Mouse (Mus musculus) layer of hippocampus, adult 18-20 months (tissue): ENCODE data around the gene Eva1c. TPM values are rescaled to one million over a fixed set of nuclear protein-coding genes. Genes with fewer than 3 reads are reported as not detected.

Experiments
- DNase-seq, 2 experiments: peaks; one replicate each; pipeline ENCODE4 v3.0.0; 2022; ENCODE audit warnings: low spot score in 2 of 2
- total RNA-seq, 2 experiments: library from RNA; stranded (reverse); gene quantifications; 2 replicates each; pipeline ENCODE4 v1.2.3; 2021

Gene Eva1c
- total RNA-seq, 2 experiments from 2014 or later = 2.8 to 3.0 TPM

DNA sequence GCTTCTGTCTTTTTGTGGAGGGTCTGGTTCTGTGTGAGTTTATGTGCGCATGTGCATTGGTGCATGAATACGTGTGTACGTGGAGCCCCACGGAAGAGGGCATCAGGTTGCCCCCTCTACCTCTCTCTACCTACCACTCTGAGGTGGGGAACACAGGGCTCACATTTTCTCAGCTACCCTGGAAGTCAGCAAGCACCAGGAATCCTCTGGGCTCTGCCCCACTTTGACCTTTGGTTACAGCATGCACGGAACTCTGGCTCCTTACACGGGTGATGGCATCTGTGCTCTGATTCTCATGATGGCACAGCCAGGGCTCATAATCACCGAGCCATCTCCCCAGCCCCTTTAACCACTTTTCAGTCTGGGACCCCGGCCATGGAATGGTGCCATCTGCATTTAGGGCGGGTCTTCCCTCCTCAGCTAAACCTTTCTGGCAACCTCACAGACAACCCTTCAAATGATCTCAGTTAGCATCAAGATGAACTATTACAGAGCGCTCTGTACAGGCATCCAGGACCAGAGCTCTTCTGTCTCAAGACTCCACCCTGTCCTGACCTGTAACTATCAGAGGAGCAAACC is 37.0 kb downstream of the Eva1c start:
- no peak for DNase-seq

GRCm38 (mm10) chr16:90864693-90865092 is 38.2 kb downstream of the Eva1c start:
- no peak for DNase-seq

DNA sequence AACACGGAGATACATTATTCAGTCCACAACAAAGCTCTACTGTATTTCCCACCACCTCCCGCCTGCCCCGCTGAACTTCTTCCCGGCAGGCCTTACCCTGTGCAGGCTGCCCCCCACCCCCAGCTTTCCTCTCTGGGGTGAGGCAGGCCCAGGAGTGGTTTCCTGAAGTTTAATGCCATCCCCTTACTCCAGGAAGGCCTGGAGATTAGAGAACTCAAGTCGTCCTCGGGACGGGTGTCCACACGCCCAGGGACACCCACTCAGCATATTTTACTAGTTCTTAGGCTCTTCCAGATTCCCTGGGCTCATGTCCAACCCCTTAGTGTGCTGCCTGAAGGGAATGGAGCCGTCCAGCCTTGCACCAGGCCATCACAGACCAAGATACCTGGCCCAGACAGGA is 39.1 kb downstream of the Eva1c start:
- no peak for DNase-seq

DNA sequence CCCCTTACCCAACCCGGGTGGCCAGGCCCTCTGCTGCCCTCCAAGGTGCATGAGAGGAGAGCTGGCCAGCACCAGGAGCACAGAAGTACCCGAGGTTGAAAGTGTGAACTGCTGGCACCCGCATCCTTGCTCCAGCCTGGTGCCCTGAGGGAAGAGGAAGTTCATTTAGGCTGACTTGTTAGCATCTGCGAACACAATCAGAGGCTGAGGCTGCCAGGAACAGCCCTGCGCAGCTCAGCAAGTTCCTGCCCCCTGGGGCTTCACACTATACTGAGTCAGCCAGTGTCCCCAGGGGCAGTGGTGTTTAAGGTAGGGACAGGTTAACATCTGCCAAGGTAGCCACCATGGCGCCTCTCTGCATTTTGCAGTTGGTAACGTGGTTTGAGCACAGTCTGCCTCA is 41.6 kb downstream of the Eva1c start:
- no peak for DNase-seq

DNA sequence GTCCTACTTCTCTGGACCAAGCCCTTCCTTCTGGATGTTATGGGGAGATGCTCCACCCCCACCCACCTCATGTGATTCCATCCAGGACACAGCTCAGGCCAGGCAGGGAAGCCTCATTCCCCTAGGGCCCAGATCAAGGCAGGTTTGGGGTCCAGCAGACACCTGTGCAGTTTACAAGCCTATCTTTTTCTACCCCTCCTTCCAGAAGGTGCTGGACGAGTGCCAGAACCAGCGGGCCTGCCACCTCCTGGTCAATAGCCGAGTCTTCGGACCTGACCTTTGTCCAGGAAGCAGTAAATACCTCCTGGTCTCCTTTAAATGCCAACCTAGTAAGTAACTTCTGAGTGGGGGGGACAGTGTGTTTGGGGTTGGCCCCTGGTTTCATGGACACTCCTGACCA is 42.8 kb downstream of the Eva1c start:
- no peak for DNase-seq

DNA sequence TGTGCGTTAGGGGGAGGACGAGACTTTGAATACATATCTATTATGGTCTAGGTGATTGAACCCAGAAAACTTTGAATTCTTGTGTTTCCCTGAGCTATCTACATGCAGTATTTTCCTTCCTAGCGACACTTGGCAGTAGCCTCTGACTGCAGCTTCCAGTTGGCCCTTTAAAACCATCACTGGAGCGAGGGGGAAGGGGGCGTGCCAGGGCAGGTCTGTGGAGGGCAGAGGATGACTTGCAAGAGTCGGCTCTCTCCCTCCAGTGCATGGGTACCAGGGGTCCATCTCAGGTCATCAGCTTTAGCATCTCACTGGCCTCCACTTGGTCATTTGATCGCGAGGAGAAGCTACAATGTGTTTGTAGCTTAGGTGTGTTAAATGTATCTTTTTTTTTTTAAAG is 46.4 kb downstream of the Eva1c start:
- no peak for DNase-seq

DNA sequence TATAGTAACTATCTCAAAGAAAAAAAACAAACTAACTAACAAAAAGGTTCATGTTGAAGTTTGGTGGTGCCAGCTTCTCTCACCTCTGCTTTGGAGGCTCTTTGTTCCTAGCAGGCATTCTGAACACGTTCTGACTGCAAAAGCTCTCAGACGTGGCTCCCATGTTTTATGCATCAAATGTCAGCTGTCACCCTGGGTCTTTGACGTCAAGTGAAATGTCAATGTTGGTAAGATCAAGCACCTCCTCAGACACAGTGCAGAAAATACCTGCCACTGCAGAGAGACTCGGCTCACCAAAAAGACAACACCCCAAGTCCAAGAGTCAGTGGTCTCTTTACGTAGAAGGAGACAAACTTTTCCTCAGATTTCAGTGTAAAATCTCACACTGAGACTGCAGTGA is 48.0 kb downstream of the Eva1c start:
- DNase-seq = no peak

GRCm38 (mm10) chr16:90878135-90878860 is 51.8 kb downstream of the Eva1c start:
- no peak for DNase-seq

- no peak for DNase-seq
Measured at GRCm38 (mm10) chr16:90882501-90882977, 56.0 kb downstream of the Eva1c start.

DNA sequence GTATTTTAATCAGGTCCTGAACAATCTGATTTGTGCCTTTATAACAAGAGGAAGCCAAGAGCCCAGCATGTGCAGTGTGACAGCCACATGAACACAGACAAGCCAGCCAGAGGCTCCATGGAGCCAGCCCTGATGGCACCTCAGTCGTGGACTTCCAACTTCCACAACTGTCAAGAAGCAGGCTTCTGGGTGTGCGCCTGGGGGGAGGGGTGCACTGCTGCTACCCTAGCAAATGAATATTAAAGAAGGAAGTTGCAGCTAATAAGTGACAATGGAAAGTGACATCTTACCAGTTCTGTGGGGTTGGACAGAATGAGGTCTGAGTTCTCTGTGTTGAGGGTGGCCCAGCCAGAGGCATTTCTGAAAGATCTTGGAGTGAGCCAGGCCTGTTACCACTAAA is 58.8 kb downstream of the Eva1c start:
- no peak for DNase-seq

DNA sequence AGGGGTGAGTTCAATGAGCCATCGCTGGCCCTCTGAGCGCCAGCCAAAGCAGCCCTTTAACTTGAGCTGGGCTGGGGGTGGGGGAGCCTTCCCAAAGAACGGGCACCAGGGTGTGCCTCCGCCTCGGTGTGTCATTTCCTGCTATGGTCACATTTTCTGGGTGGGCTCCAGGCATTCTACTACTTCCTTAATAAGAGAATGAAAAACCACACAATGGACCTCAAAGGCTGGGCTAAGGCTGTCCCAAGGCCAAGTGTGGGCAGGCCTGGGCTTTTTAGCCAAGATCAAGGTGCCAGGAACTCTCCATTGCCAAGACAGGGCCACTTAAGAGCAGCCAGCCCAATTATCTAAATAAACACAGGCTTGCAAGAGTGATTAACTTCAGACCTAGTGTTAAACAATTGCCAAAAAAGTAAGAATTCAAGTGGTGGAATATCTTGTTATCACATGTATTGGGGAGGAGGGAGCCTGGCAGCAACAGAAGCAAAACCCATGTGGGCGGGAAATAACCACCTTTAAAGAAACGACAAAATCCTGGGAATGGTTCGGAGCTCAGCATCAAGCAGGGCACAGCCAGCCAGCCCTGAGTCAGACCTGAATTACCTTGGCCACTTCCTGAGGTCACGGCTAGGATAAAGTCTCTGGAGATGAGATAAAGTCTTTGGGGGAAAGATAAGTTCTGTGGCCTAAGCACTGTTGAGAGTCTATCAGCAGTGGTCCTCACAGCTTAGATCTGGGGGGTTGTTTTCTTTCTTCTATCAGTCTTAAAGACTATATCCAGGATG is 59.5 kb downstream of the Eva1c start:
- DNase-seq = no peak

- no peak for DNase-seq
Measured at GRCm38 (mm10) chr16:90890683-90891082, 64.2 kb downstream of the Eva1c start.

GRCm38 (mm10) chr16:90891601-90892000 is 65.1 kb downstream of the Eva1c start:
- DNase-seq = no peak

DNA sequence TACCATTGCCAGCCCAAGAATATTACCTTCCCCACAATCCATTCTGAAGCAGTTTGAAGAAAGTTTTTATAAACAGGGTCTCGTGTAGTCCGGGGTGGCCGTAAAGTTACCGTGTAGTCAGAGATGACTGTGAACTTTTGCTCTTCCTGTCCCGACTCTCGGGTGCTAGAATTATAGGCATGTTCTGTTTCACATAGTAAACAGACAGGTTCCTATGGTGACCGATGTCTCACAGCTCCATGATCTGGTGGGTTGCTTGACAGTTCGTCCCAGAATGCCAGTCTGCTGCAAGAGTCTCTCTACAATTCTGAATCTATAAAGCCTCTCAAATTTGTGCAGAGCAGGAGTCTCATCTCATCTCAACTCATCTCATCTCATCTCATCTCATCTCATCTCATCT is 65.6 kb downstream of the Eva1c start:
- peak in 1 of 2 experiments; percentile 44 for DNase-seq

DNA sequence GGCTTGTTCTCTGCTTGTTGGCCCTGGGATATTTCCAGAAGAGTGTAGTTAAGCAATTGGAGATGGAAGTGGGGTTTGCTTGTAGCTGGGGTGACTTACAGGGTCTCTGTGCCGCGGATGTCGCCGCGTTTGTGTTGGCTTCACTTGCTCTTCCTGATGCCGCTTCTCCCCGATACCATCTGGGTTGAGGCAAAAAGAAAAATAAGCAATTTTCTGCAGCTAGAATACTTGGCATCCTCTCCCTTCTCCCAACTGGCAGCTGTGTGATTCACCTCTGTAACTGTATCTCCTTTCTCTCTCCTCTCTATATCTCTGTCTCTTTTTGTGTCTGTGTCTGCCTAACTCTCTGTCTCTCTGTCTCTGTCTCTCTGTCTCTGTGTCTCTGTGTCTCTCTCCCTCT is 66.5 kb downstream of the Eva1c start:
- DNase-seq = peak in 1 of 2 experiments; percentile 17

DNA sequence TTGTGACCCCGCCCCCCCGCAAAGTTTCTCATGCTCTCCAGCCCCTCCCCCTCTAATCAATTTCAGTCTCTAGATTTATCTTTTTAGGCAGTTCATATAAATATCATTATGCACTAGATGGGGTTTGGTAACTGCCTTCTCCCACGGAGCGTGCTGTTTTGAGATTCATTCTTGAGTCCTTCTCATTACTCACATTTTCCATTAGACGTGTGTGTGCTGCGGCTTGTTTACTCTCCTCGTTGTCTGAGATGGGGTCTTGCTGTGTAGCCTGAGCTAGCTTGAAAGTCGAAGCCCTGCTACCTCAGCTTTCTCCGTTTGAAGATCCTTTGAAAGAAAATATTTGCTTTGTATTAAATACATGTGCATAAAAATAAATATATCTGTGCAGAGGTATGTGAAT is 67.3 kb downstream of the Eva1c start:
- DNase-seq = no peak

GRCm38 (mm10) chr16:90897651-90898050 is 71.1 kb downstream of the Eva1c start:
- DNase-seq = no peak

- DNase-seq = no peak
Measured at GRCm38 (mm10) chr16:90899498-90899897, 73.0 kb downstream of the Eva1c start.

- DNase-seq = no peak
Measured at GRCm38 (mm10) chr16:90901364-90901763, 74.8 kb downstream of the Eva1c start.

DNA sequence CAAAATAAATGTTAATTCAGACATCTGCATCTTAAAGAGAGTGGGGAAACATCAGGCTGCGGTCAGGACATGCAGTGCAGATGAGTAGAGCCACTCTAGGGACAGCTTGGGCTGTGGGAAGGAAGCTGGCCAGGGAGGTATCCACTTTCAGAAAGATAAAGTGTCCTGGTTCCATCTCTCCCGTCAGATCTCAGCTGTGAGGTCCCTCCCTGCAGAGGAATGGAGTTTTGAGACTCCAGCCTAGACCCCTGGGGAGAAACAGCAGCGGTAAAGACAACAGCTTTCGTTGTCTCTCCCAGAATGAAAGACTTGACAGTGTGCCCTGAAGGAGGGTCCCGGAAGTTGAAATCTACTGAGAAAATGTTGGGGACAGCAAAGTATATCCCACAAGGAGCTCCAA is 76.8 kb downstream of the Eva1c start:
- no peak for DNase-seq

GRCm38 (mm10) chr16:90907250-90907649 is 80.7 kb downstream of the Eva1c start:
- no peak for DNase-seq

DNA sequence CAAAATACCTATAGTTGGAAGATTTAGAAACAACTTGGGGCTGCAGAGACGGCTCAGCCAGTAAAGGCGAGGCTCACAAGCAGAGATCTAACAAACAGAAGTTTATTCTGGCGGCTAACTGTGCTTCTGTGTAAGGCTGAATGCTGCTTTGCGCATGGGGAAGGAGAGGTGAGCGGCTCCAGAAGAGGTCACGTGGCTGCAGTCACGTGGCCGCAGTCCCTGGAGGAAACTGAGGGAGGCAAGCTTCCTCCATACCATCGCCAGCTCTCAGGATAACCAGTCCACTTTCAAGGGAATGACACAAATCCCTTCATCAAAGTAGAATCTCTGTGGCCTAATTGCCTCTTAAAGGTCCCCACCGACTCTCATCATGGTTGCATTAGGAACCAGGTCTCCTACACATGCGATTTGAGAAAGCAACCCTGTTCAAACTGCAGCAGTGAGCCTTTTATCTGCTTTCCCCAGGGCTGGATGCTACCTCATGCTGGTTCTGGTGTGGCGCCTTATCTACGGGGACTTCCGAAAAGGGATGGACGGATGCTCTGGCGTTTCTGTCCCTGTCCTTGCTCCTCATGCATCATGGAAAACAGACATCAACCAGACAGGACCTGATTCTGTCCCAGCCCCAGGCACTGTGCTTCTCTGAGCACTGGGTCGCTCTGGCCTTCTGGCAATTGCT is 84.5 kb downstream of the Eva1c start:
- no peak for DNase-seq
